Mouse (Mus musculus): Measurements from ENCODE around the gene Cdkn1c. TPM values are rescaled to one million over a fixed set of nuclear protein-coding genes. Genes with fewer than 3 reads are reported as not detected.

Cdkn1c gene
- polyA plus RNA-seq, 1 experiment from 2014 or later, result 965 TPM

GRCm38 (mm10) chr7:143469946-143470345 is 9.1 kb upstream of the Cdkn1c start:
- no peaks in the 10 kb centered on the region for H3K36me3 ChIP-seq
- H3K27me3 ChIP-seq, result 0 out of 2 replicates have a peak, but pooled peaks cover 5% of the 10 kb centered on the region
- H3K4me2 ChIP-seq, result no peak overlapping the region
- 17% methylated on average over 8 of the region's 8 CpGs for WGBS
- ATAC-seq (replicated peaks; ENCODE audit: low FRiP score), result 0 out of 2 replicates have a peak, but pooled peaks have one; percentile 6
- no peak overlapping the region for H3K27ac ChIP-seq
- H3K9ac ChIP-seq, result no peak overlapping the region
- H3K9me3 ChIP-seq (replicated peaks), result no peaks in the 10 kb centered on the region
- no peak overlapping the region for H3K4me3 ChIP-seq (replicated peaks)
- H3K4me1 ChIP-seq, result peaks cover 41% of the 10 kb centered on the region

GRCm38 (mm10) chr7:143467714-143468113 is 6.9 kb upstream of the Cdkn1c start:
- WGBS, result 15% methylated on average over 6 of the region's 6 CpGs
- no peak for ATAC-seq (replicated peaks; ENCODE audit: low FRiP score)
- H3K9ac ChIP-seq, result no peak overlapping the region
- no peak overlapping the region for H3K27ac ChIP-seq
- no peak overlapping the region for H3K4me2 ChIP-seq
- H3K9me3 ChIP-seq (replicated peaks), result no peaks in the 10 kb centered on the region
- peaks cover 42% of the 10 kb centered on the region for H3K4me1 ChIP-seq
- H3K36me3 ChIP-seq, result no peaks in the 10 kb centered on the region
- H3K4me3 ChIP-seq (replicated peaks), result no peak overlapping the region
- 0 out of 2 replicates have a peak, but pooled peaks cover 5% of the 10 kb centered on the region for H3K27me3 ChIP-seq

- Histone ChIP-seq H3K9me3 (replicated peaks) (peaks cover 4% of the 10 kb centered on the region; the same call in 1 of the 2 replicates), H3K4me2 (no peak overlapping the region), H3K4me3 (replicated peaks) (no peak overlapping the region), H3K4me1 (peaks cover 51% of the 10 kb centered on the region), H3K27me3 (0 out of 2 replicates have a peak, but pooled peaks cover 5% of the 10 kb centered on the region), H3K36me3 (no peaks in the 10 kb centered on the region), H3K9ac (no peak overlapping the region), H3K27ac (no peak overlapping the region)
- WGBS, result 37% methylated on average over 14 of the region's 14 CpGs
- ATAC-seq (replicated peaks; ENCODE audit: low FRiP score), result no peak
These were observed 5.3 kb upstream of the Cdkn1c start for GRCm38 (mm10) chr7:143466099-143466677.

DNA sequence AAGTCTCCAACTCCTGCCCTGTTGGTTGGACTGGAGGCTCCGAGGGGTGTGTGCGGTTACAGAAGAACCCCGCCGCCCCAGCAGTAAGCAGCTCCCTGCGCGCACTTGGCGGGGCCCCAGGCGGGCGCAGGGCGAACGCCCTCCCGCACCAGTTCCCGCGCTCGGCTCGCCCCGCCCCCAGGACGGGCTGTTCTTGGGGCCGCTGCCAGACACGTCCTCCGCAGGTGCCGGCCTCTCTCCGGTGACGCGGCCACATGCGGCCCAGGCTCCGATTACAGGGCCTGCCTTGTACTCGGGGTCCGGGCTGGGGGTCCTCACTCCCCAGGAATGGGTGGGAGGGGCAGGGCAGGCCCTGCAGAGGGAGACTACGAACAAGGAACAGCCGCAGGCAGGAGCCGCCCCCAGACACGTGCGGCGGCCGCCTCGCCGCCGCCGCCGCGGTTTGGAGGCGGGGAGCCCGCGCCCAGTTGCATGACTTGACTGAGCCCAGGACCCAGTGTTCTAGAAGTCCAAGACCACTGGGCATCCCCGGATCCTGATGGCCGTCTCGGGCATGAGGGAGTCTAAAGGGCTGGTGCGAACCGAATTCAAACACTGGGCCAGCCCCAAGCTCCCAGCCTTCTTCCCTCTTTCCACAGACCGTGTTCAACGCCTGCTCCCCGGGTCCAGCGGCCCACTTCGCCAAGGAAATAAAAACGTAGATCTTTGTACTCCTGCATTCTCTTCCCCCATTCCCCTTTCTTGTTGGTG is 4.1 kb upstream of the Cdkn1c start:
- H3K4me1 ChIP-seq, result peaks cover 55% of the 10 kb centered on the region
- 0 out of 2 replicates have a peak, but pooled peaks have one; percentile 16 for ATAC-seq (replicated peaks; ENCODE audit: low FRiP score)
- WGBS, result 26% methylated on average over 56 of the region's 56 CpGs

GRCm38 (mm10) chr7:143463865-143464415 is 3.1 kb upstream of the Cdkn1c start:
- Histone ChIP-seq H3K4me2 (peak overlapping the region; percentile 32; the same call in 1 of the 2 replicates), H3K9ac (no peak overlapping the region), H3K4me1 (peaks cover 50% of the 10 kb centered on the region), H3K9me3 (replicated peaks) (peaks cover 27% of the 10 kb centered on the region), H3K27me3 (0 out of 2 replicates have a peak, but pooled peaks cover 10% of the 10 kb centered on the region), H3K36me3 (no peaks in the 10 kb centered on the region), H3K4me3 (replicated peaks) (no peak overlapping the region), H3K27ac (peak overlapping the region; percentile 59)
- 36% methylated on average over 11 of the region's 11 CpGs for WGBS
- ATAC-seq (replicated peaks; ENCODE audit: low FRiP score), result no peak

More for the DNA sequence above, 4.1 kb upstream of the Cdkn1c start:
- Histone ChIP-seq H3K4me2 (peak overlapping the region; percentile 71), H3K36me3 (no peaks in the 10 kb centered on the region), H3K9me3 (replicated peaks) (peaks cover 16% of the 10 kb centered on the region), H3K27ac (peak overlapping the region; percentile 59), H3K4me3 (replicated peaks) (peak overlapping the region; percentile 39), H3K9ac (peak overlapping the region; percentile 37), H3K27me3 (0 out of 2 replicates have a peak, but pooled peaks cover 5% of the 10 kb centered on the region)

- ATAC-seq (replicated peaks; ENCODE audit: low FRiP score), result no peak
- Histone ChIP-seq H3K36me3 (no peaks in the 10 kb centered on the region), H3K27me3 (0 out of 2 replicates have a peak, but pooled peaks cover 12% of the 10 kb centered on the region), H3K4me2 (no peak overlapping the region), H3K9me3 (replicated peaks) (peaks cover 30% of the 10 kb centered on the region), H3K9ac (no peak overlapping the region), H3K4me3 (replicated peaks) (no peak overlapping the region), H3K27ac (no peak overlapping the region), H3K4me1 (peaks cover 45% of the 10 kb centered on the region)
- WGBS, result 79% methylated on average over 5 of the region's 5 CpGs
These were observed 1.7 kb upstream of the Cdkn1c start for GRCm38 (mm10) chr7:143462516-143462915.

DNA sequence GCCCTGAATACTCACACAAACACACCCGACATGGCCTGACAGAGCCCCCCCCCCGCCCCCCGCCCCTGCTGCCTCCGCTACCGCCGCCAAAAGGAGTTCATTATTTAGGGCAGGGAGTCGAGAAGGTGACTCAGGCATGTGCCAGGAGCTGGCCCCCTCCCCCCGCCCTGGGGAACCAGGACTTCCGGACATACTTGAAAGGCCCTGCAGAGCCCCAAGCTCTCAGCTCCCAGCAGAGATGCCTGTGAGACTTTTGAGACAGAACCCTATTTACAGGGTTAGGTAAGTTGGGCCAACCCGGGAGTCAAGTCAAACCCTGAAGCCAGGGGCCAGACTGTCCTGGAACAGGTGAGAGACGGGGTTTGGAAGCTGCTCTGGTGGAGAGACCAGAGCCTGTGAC is 1.1 kb upstream of the Cdkn1c start:
- Histone ChIP-seq H3K9ac (0 out of 2 replicates have a peak overlapping the region, but pooled peaks have one; percentile 12), H3K4me2 (peak overlapping the region; percentile 63; the same call in 1 of the 2 replicates)
- WGBS, result 44% methylated on average over 11 of the region's 11 CpGs

GRCm38 (mm10) chr7:143461294-143461870 is 532 bp upstream of the Cdkn1c start:
- 38% methylated on average over 23 of the region's 32 CpGs for WGBS
- Histone ChIP-seq H3K4me3 (replicated peaks) (peak overlapping the region; percentile 57), H3K27ac (peak overlapping the region; percentile 62), H3K36me3 (no peaks in the 10 kb centered on the region), H3K9ac (0 out of 2 replicates have a peak overlapping the region, but pooled peaks have one; percentile 12), H3K4me2 (peak overlapping the region; percentile 63), H3K9me3 (replicated peaks) (peaks cover 30% of the 10 kb centered on the region), H3K4me1 (peaks cover 43% of the 10 kb centered on the region), H3K27me3 (0 out of 2 replicates have a peak, but pooled peaks cover 12% of the 10 kb centered on the region)
- ATAC-seq (replicated peaks; ENCODE audit: low FRiP score), result peak; percentile 42

More for the DNA sequence above, 1.1 kb upstream of the Cdkn1c start:
- H3K9me3 ChIP-seq (replicated peaks), result peaks cover 30% of the 10 kb centered on the region
- H3K4me1 ChIP-seq, result peaks cover 44% of the 10 kb centered on the region
- H3K4me3 ChIP-seq (replicated peaks), result no peak overlapping the region
- 0 out of 2 replicates have a peak, but pooled peaks cover 12% of the 10 kb centered on the region for H3K27me3 ChIP-seq
- H3K36me3 ChIP-seq, result no peaks in the 10 kb centered on the region
- no peak for ATAC-seq (replicated peaks; ENCODE audit: low FRiP score)
- H3K27ac ChIP-seq, result peak overlapping the region; percentile 62; the same call in 1 of the 2 replicates

- Histone ChIP-seq H3K9ac (peak overlapping the region; percentile 62), H3K36me3 (no peaks in the 10 kb centered on the region), H3K4me3 (replicated peaks) (peak overlapping the region; percentile 57), H3K27ac (peak overlapping the region; percentile 55), H3K9me3 (replicated peaks) (peaks cover 30% of the 10 kb centered on the region), H3K4me2 (peak overlapping the region; percentile 63), H3K4me1 (peaks cover 34% of the 10 kb centered on the region), H3K27me3 (0 out of 2 replicates have a peak, but pooled peaks cover 7% of the 10 kb centered on the region)
- ATAC-seq (replicated peaks; ENCODE audit: low FRiP score), result no peak
- 31% methylated on average over 60 of the region's 60 CpGs for WGBS
These were observed 524 bp downstream of the Cdkn1c start for GRCm38 (mm10) chr7:143460217-143460834.

DNA sequence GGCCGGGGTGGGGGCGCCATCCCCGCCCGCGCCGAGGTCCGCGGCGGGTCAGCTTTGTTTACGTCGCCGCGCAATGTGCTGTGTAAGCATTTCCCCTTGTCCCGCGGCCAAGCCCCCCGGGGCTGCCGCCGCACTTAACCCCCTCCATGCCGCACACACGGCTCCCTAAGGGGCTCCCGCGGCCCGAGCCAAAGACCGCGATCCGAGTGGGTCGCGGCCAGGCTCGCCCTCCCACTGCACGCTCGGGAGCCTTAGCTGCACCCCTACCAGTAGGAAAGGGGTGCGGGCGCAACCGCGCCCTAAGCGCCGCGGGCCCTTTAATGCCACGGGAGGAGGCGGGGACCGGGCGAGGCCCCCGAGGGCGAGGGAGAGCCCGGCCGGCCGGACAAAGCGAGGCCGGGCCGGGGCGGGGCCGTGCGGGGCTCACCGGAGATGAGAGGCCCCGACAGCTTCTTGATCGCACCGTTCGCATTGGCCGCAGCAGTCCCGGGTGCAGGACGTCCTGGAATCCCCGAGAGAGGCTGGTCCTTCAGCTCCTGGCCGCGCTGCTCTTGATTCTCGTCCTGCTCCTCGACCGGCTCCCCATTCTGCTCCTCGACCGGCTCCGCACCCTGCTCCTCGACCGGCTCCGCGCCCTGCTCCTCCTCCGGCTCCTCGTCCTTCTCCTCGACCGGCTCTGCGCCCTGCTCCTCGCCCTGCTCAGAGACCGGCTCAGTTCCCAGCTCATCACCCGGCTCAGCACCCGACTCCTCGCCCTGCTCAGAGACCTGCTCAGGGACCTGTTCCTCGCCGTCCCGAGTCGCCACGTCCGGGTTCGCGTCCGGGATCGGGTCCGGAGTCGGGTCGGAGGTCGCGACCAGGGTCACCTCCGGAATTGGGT is 1.3 kb downstream of the Cdkn1c start:
- H3K4me3 ChIP-seq (replicated peaks), result peak overlapping the region; percentile 57
- H3K9ac ChIP-seq, result peak overlapping the region; percentile 62
- H3K9me3 ChIP-seq (replicated peaks), result peaks cover 30% of the 10 kb centered on the region
- 0 out of 2 replicates have a peak, but pooled peaks cover 7% of the 10 kb centered on the region for H3K27me3 ChIP-seq
- 0 out of 2 replicates have a peak, but pooled peaks have one; percentile 4 for ATAC-seq (replicated peaks; ENCODE audit: low FRiP score)
- peak overlapping the region; percentile 63 for H3K4me2 ChIP-seq
- H3K27ac ChIP-seq, result peak overlapping the region; percentile 55
- WGBS, result 31% methylated on average over 97 of the region's 100 CpGs
- H3K36me3 ChIP-seq, result no peaks in the 10 kb centered on the region
- H3K4me1 ChIP-seq, result peaks cover 27% of the 10 kb centered on the region

All from kidney, embryonic 15.5 days (tissue).